Mouse (Mus musculus): ENCODE measurements around the gene Fbn1.

- TF ChIP-seq CTCF (IDR thresholded peaks at IDR 0.05; ENCODE audit: low read depth) = no peak
- TF ChIP-seq EP300 (IDR thresholded peaks at IDR 0.05; ENCODE audit: low read depth) = no peak
These were observed 256.0 kb downstream of the Fbn1 start for GRCm38 (mm10) chr2:125251781-125252180.
